ENCODE assay signal across 17 mouse cellular contexts in the genomic region with DNA sequence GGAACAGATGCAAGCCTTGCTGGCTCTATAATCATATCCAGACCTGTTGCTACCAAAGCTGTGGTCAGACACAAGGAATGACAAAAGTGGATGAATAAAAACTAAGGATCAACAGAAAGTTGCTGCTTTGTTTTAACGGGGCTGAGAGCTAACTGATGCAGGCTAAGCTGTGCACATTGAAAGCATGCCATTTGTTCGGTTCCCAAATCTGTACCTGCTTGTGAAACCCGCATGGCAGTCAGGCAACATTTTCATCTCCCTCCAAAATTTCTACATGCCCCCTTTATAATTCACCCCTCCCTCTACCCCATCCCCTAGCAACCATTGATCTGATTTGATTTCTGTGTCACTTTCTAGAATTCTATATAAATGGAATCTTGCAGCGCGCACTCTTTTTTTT.
A peak's percentile ranks its signal among the peaks of the same experiment; 100 is the strongest.
DNase-seq lines count a peak whose midpoint lies in the region; ATAC-seq and TF ChIP-seq lines count a peak whose summit lies in the region.
"Had no signal": no experiment of that assay in that cellular context is flagged by ENCODE, and none has a peak within 500 bp of the region (broad histone marks: within the 10 kb centered on the region; RNA-seq: fewer than 3 reads in every experiment).

No protein-coding gene starts in this region.

- no peak overlapping the region for H3K4me3 ChIP-seq in forebrain, embryonic 13.5 days
- H3K4me3 ChIP-seq in hindbrain, embryonic 16.5 days (ENCODE audit: low read length): no peak overlapping the region
- no peak overlapping the region for H3K4me3 ChIP-seq in midbrain, embryonic 16.5 days (ENCODE audit: low read depth, low read length)
- H3K4me3 ChIP-seq: liver, embryonic 13.5 days; stomach, embryonic 15.5 days had no signal

- H3K9me3 ChIP-seq in forebrain, embryonic 13.5 days (replicated peaks): no peaks in the 10 kb centered on the region
- H3K9me3 ChIP-seq in hindbrain, embryonic 16.5 days (ENCODE audit: control insufficient read depth, low read length): no peaks in the 10 kb centered on the region
- H3K9me3 ChIP-seq in midbrain, embryonic 16.5 days (replicated peaks; ENCODE audit: control insufficient read depth, low read length, poor library complexity, severe bottlenecking): no peaks in the 10 kb centered on the region
- H3K9me3 ChIP-seq: liver, embryonic 13.5 days; stomach, embryonic 15.5 days had no signal

- 15% methylated on average over 5 of the region's 5 CpGs for WGBS in forebrain, embryonic 13.5 days
- 35% methylated on average over 5 of the region's 5 CpGs for WGBS in hindbrain, embryonic 16.5 days
- 12% methylated on average over 5 of the region's 5 CpGs for WGBS in midbrain, embryonic 16.5 days

- peak; percentile 24; the same call in 1 of the 2 replicates for ATAC-seq in forebrain, embryonic 13.5 days
- no peak for ATAC-seq in hindbrain, embryonic 16.5 days
- ATAC-seq in midbrain, embryonic 16.5 days: peak; percentile 42; the same call in 1 of the 2 replicates
- ATAC-seq in megakaryocyte-erythroid progenitor cell, adult 5-6 weeks (replicated peaks; ENCODE audit: low FRiP score, low TSS enrichment, poor library complexity, severe bottlenecking): no peak
- ATAC-seq: Patski had no signal

- H3K36me3 ChIP-seq in forebrain, embryonic 13.5 days (ENCODE audit: poor library complexity, severe bottlenecking): no peaks in the 10 kb centered on the region
- H3K36me3 ChIP-seq in hindbrain, embryonic 16.5 days (ENCODE audit: control insufficient read depth, insufficient read depth, low read length): no peaks in the 10 kb centered on the region
- no peaks in the 10 kb centered on the region for H3K36me3 ChIP-seq in midbrain, embryonic 16.5 days (ENCODE audit: control insufficient read depth, insufficient read depth, low read length)
- H3K36me3 ChIP-seq: liver, embryonic 13.5 days; stomach, embryonic 15.5 days had no signal

- no peak for TF ChIP-seq POLR2A in brain, embryonic 14.5 days (IDR thresholded peaks at IDR 0.05; ENCODE audit: borderline replicate concordance, extremely low read depth, insufficient read depth, insufficient read length, poor library complexity, severe bottlenecking)

- H3K27ac ChIP-seq in forebrain, embryonic 13.5 days: peak overlapping the region; percentile 79
- peak overlapping the region; percentile 61; the same call in 1 of the 2 replicates for H3K27ac ChIP-seq in hindbrain, embryonic 16.5 days (ENCODE audit: low read depth, low read length)
- peak overlapping the region; percentile 84 for H3K27ac ChIP-seq in midbrain, embryonic 16.5 days (ENCODE audit: low read length)
- H3K27ac ChIP-seq: liver, embryonic 13.5 days; stomach, embryonic 15.5 days had no signal

- peaks cover 26% of the 10 kb centered on the region for H3K4me1 ChIP-seq in forebrain, embryonic 13.5 days
- H3K4me1 ChIP-seq in hindbrain, embryonic 16.5 days (ENCODE audit: control insufficient read depth, insufficient read depth, low read depth, low read length): peaks cover 15% of the 10 kb centered on the region
- H3K4me1 ChIP-seq in midbrain, embryonic 16.5 days (ENCODE audit: control insufficient read depth, insufficient read depth, low read length): peaks cover 15% of the 10 kb centered on the region
- H3K4me1 ChIP-seq: liver, embryonic 13.5 days; stomach, embryonic 15.5 days had no signal

- no peak overlapping the region; the same call in 1 of the 2 replicates for H3K4me2 ChIP-seq in forebrain, embryonic 13.5 days
- H3K4me2 ChIP-seq in hindbrain, embryonic 16.5 days (ENCODE audit: low read length): no peak overlapping the region
- no peak overlapping the region for H3K4me2 ChIP-seq in midbrain, embryonic 16.5 days (ENCODE audit: low read length)
- H3K4me2 ChIP-seq: heart, embryonic 11.5 days; liver, embryonic 13.5 days; stomach, embryonic 15.5 days had no signal

- no peak overlapping the region for H3K9ac ChIP-seq in forebrain, embryonic 13.5 days
- H3K9ac ChIP-seq in hindbrain, embryonic 16.5 days (ENCODE audit: low read depth, low read length): no peak overlapping the region
- no peak overlapping the region for H3K9ac ChIP-seq in midbrain, embryonic 16.5 days (ENCODE audit: low read depth, low read length)
- H3K9ac ChIP-seq: liver, embryonic 13.5 days; stomach, embryonic 15.5 days had no signal

- DNase-seq in brain, embryonic 14.5 days (ENCODE audit: low read depth): peak; percentile 59
- DNase-seq in kidney, postnatal 25 days: no peak
- DNase-seq in right cerebral cortex, adult 2 months (ENCODE audit: low spot score in 2 of 2): no peak
- DNase-seq in layer of hippocampus, postnatal 14 days (ENCODE audit: low spot score in 2 of 2): no peak
- DNase-seq: cerebellum, adult 2 months; gastrocnemius, postnatal 10 days; heart, postnatal 4 days; liver, embryonic 13.5 days; lung, postnatal 36 days; thymus, postnatal 14 days had no signal

- no peaks in the 10 kb centered on the region for H3K27me3 ChIP-seq in forebrain, embryonic 13.5 days
- H3K27me3 ChIP-seq in hindbrain, embryonic 16.5 days (replicated peaks; ENCODE audit: control insufficient read depth, insufficient read depth, low read length): no peaks in the 10 kb centered on the region
- no peaks in the 10 kb centered on the region for H3K27me3 ChIP-seq in midbrain, embryonic 16.5 days (ENCODE audit: control insufficient read depth, insufficient read depth, low read depth, low read length)
- H3K27me3 ChIP-seq: liver, embryonic 13.5 days; Patski; stomach, embryonic 15.5 days had no signal

- no peak for TF ChIP-seq CTCF in brain, embryonic 14.5 days (IDR thresholded peaks at IDR 0.05; ENCODE audit: borderline replicate concordance, extremely low read depth, insufficient read depth, insufficient read length)

Comparison
In these comparisons a context has a peak if more than half of its experiments do, and no peak if none do; other contexts are left out.
1. ATAC-seq: peak in forebrain, embryonic 13.5 days (single experiment) and midbrain, embryonic 16.5 days (single experiment); none in hindbrain, embryonic 16.5 days (single experiment) and megakaryocyte-erythroid progenitor cell, adult 5-6 weeks (single experiment).
2. Peak in every context shown above with its lines, with median percentiles within 50 percentile points of each other: H3K27ac ChIP-seq.